Mouse (Mus musculus) kidney, embryonic 15.5 days (tissue): Measurements from ENCODE around the gene Lbh. TPM values are rescaled to one million over a fixed set of nuclear protein-coding genes. Genes with fewer than 3 reads are reported as not detected.
A peak's percentile ranks its signal among the peaks of the same experiment; 100 is the strongest.

ENCODE experiments used
- ATAC-seq: fragments of 200-750 bp; cut with Nextera tagmentation; replicated peaks from 2 replicates; pipeline ENCODE4 v1.8.0; 2017; ENCODE audit warnings: moderate TSS enrichment; ENCODE audit not compliant: low FRiP score
- H3K27ac ChIP-seq: fragments of 300-500 bp; sonication (generic); 2 replicates; pipeline ENCODE4 v1.5.1; 2015; ENCODE audit warnings: mild to moderate bottlenecking, inconsistent platforms
- H3K27me3 ChIP-seq: fragments of 300-500 bp; sonication (generic); 2 replicates; pipeline ENCODE4 v1.6.1; 2015; ENCODE audit warnings: inconsistent platforms
- H3K36me3 ChIP-seq: fragments of 300-500 bp; sonication (generic); 2 replicates; pipeline ENCODE4 v1.6.1; 2015; ENCODE audit warnings: inconsistent platforms
- H3K4me1 ChIP-seq: fragments of 300-500 bp; sonication (generic); 2 replicates; pipeline ENCODE4 v1.6.1; 2015; ENCODE audit warnings: inconsistent platforms
- H3K4me2 ChIP-seq: fragments of 300-500 bp; sonication (generic); 2 replicates; pipeline ENCODE4 v1.6.1; 2015; ENCODE audit warnings: moderate library complexity, mild to moderate bottlenecking, inconsistent platforms
- H3K4me3 ChIP-seq: fragments of 300-500 bp; sonication (generic); replicated peaks from 2 replicates; pipeline ENCODE4 v1.5.1; 2015; ENCODE audit warnings: mild to moderate bottlenecking, inconsistent platforms
- H3K9ac ChIP-seq: fragments of 300-500 bp; sonication (generic); 2 replicates; pipeline ENCODE4 v1.6.1; 2015; ENCODE audit warnings: mild to moderate bottlenecking, inconsistent platforms
- H3K9me3 ChIP-seq: fragments of 300-500 bp; sonication (generic); replicated peaks from 2 replicates; pipeline ENCODE4 v1.6.1; 2016; ENCODE audit warnings: inconsistent platforms
- whole genome bisulfite sequencing: fragments of 180-500 bp; shearing (Covaris S2); methylation state at CpG from one replicate; pipeline ENCODE4 v1.1.7; 2015; ENCODE audit warnings: mixed read lengths; 5-methylcytosine and 5-hydroxymethylcytosine counted together
- polyA plus RNA-seq: library from polyadenylated mRNA; unstranded; fragments of >200 nt; fragmentation: Nextera tagmentation; extraction: Ambion mirVana; gene quantifications from 2 replicates; pipeline ENCODE4 v1.2.1, GENCODE M21; 2015

The Lbh gene
- polyA plus RNA-seq, 1 experiment from 2014 or later = 7.1 TPM

GRCm38 (mm10) chr17:72901021-72901420, 17.1 kb upstream of the Lbh start:
- Histone ChIP-seq H3K4me3 (no peak overlapping the region), H3K27ac (0 out of 2 replicates have a peak overlapping the region, but pooled peaks have one; percentile 18), H3K9me3 (no peaks in the 10 kb centered on the region), H3K4me2 (no peak overlapping the region), H3K4me1 (peaks cover 14% of the 10 kb centered on the region; the same call in 1 of the 2 replicates), H3K9ac (no peak overlapping the region), H3K27me3 (no peaks in the 10 kb centered on the region), H3K36me3 (no peaks in the 10 kb centered on the region)
- ATAC-seq = no peak
- WGBS = 69% methylated on average over 6 of the region's 6 CpGs

- Histone ChIP-seq H3K4me1 (peaks cover 14% of the 10 kb centered on the region; the same call in 1 of the 2 replicates), H3K4me2 (no peak overlapping the region), H3K9ac (no peak overlapping the region), H3K27me3 (no peaks in the 10 kb centered on the region), H3K9me3 (no peaks in the 10 kb centered on the region), H3K36me3 (no peaks in the 10 kb centered on the region), H3K4me3 (no peak overlapping the region), H3K27ac (no peak overlapping the region)
- ATAC-seq = no peak
- WGBS = 69% methylated on average over 4 of the region's 4 CpGs
Observed at GRCm38 (mm10) chr17:72901705-72902104, 16.4 kb upstream of the Lbh start.

GRCm38 (mm10) chr17:72903321-72903720, 14.8 kb upstream of the Lbh start:
- Histone ChIP-seq H3K4me1 (peaks cover 14% of the 10 kb centered on the region; the same call in 1 of the 2 replicates), H3K27me3 (no peaks in the 10 kb centered on the region), H3K9me3 (no peaks in the 10 kb centered on the region), H3K4me3 (no peak overlapping the region), H3K27ac (no peak overlapping the region), H3K9ac (no peak overlapping the region), H3K36me3 (no peaks in the 10 kb centered on the region), H3K4me2 (no peak overlapping the region)
- no peak for ATAC-seq
- WGBS = 97% methylated on average over 5 of the region's 5 CpGs

GRCm38 (mm10) chr17:72903921-72904421, 14.1 kb upstream of the Lbh start:
- Histone ChIP-seq H3K27ac (no peak overlapping the region), H3K36me3 (no peaks in the 10 kb centered on the region), H3K27me3 (no peaks in the 10 kb centered on the region), H3K9me3 (no peaks in the 10 kb centered on the region), H3K4me3 (no peak overlapping the region), H3K9ac (no peak overlapping the region), H3K4me1 (peaks cover 14% of the 10 kb centered on the region; the same call in 1 of the 2 replicates), H3K4me2 (no peak overlapping the region)
- no peak for ATAC-seq
- WGBS = 61% methylated on average over 9 of the region's 9 CpGs

- Histone ChIP-seq H3K9me3 (no peaks in the 10 kb centered on the region), H3K4me3 (no peak overlapping the region), H3K36me3 (no peaks in the 10 kb centered on the region), H3K9ac (no peak overlapping the region), H3K27me3 (no peaks in the 10 kb centered on the region), H3K4me2 (no peak overlapping the region), H3K4me1 (peaks cover 14% of the 10 kb centered on the region; the same call in 1 of the 2 replicates), H3K27ac (no peak overlapping the region)
- WGBS = 86% methylated on average over 7 of the region's 7 CpGs
- ATAC-seq = no peak
Observed at GRCm38 (mm10) chr17:72904873-72905272, 13.2 kb upstream of the Lbh start.

GRCm38 (mm10) chr17:72906231-72906896, 11.7 kb upstream of the Lbh start:
- no peak overlapping the region for H3K9ac ChIP-seq
- WGBS = 75% methylated on average over 10 of the region's 10 CpGs
- H3K27ac ChIP-seq = no peak overlapping the region
- no peak overlapping the region for H3K4me2 ChIP-seq
- no peak overlapping the region for H3K4me3 ChIP-seq
- H3K36me3 ChIP-seq = no peaks in the 10 kb centered on the region
- no peak for ATAC-seq
- no peaks in the 10 kb centered on the region for H3K9me3 ChIP-seq
- H3K27me3 ChIP-seq = no peaks in the 10 kb centered on the region
- H3K4me1 ChIP-seq = peaks cover 9% of the 10 kb centered on the region

- Histone ChIP-seq H3K27me3 (no peaks in the 10 kb centered on the region), H3K27ac (no peak overlapping the region), H3K4me1 (peaks cover 12% of the 10 kb centered on the region), H3K9ac (no peak overlapping the region), H3K4me2 (no peak overlapping the region), H3K9me3 (no peaks in the 10 kb centered on the region), H3K36me3 (no peaks in the 10 kb centered on the region), H3K4me3 (no peak overlapping the region)
- 86% methylated on average over 9 of the region's 9 CpGs for WGBS
- ATAC-seq = no peak
Observed at GRCm38 (mm10) chr17:72907211-72907610, 10.9 kb upstream of the Lbh start.

GRCm38 (mm10) chr17:72907777-72908176, 10.3 kb upstream of the Lbh start:
- H3K27me3 ChIP-seq = no peaks in the 10 kb centered on the region
- H3K4me3 ChIP-seq = no peak overlapping the region
- peaks cover 10% of the 10 kb centered on the region for H3K4me1 ChIP-seq
- ATAC-seq = no peak
- no peak overlapping the region for H3K9ac ChIP-seq
- H3K27ac ChIP-seq = no peak overlapping the region
- no peaks in the 10 kb centered on the region for H3K9me3 ChIP-seq
- H3K4me2 ChIP-seq = no peak overlapping the region
- no peaks in the 10 kb centered on the region for H3K36me3 ChIP-seq
- 90% methylated on average over 8 of the region's 8 CpGs for WGBS

- no peak overlapping the region for H3K9ac ChIP-seq
- no peak overlapping the region for H3K4me2 ChIP-seq
- H3K4me3 ChIP-seq = no peak overlapping the region
- WGBS = 90% methylated on average over 3 of the region's 3 CpGs
- H3K9me3 ChIP-seq = no peaks in the 10 kb centered on the region
- ATAC-seq = no peak
- H3K27me3 ChIP-seq = no peaks in the 10 kb centered on the region
- H3K36me3 ChIP-seq = no peaks in the 10 kb centered on the region
- peaks cover 10% of the 10 kb centered on the region for H3K4me1 ChIP-seq
- H3K27ac ChIP-seq = no peak overlapping the region
Observed at GRCm38 (mm10) chr17:72908561-72908960, 9.5 kb upstream of the Lbh start.

- Histone ChIP-seq H3K4me3 (no peak overlapping the region), H3K9ac (no peak overlapping the region), H3K4me2 (no peak overlapping the region), H3K4me1 (peaks cover 5% of the 10 kb centered on the region), H3K27ac (no peak overlapping the region), H3K36me3 (no peaks in the 10 kb centered on the region), H3K9me3 (no peaks in the 10 kb centered on the region), H3K27me3 (no peaks in the 10 kb centered on the region)
- WGBS = 85% methylated on average over 7 of the region's 7 CpGs
- ATAC-seq = no peak
Observed at GRCm38 (mm10) chr17:72909061-72909852, 8.8 kb upstream of the Lbh start.

- Histone ChIP-seq H3K9me3 (no peaks in the 10 kb centered on the region), H3K4me3 (no peak overlapping the region), H3K27me3 (no peaks in the 10 kb centered on the region), H3K4me1 (peaks cover 5% of the 10 kb centered on the region), H3K27ac (peak overlapping the region; percentile 51; the same call in 1 of the 2 replicates), H3K9ac (no peak overlapping the region), H3K36me3 (no peaks in the 10 kb centered on the region), H3K4me2 (no peak overlapping the region)
- WGBS = 47% methylated on average over 11 of the region's 11 CpGs
- ATAC-seq = peak; percentile 55; the same call in 1 of the 2 replicates
Observed at GRCm38 (mm10) chr17:72911283-72911682, 6.8 kb upstream of the Lbh start.

GRCm38 (mm10) chr17:72911751-72912150, 6.4 kb upstream of the Lbh start:
- no peaks in the 10 kb centered on the region for H3K36me3 ChIP-seq
- no peak overlapping the region for H3K4me2 ChIP-seq
- H3K4me1 ChIP-seq = peaks cover 5% of the 10 kb centered on the region
- H3K9ac ChIP-seq = no peak overlapping the region
- no peaks in the 10 kb centered on the region for H3K27me3 ChIP-seq
- no peak overlapping the region for H3K4me3 ChIP-seq
- no peak for ATAC-seq
- H3K27ac ChIP-seq = peak overlapping the region; percentile 51; the same call in 1 of the 2 replicates
- H3K9me3 ChIP-seq = no peaks in the 10 kb centered on the region
- WGBS = 52% methylated on average over 1 of the region's 1 CpGs
